Mouse (Mus musculus): ENCODE measurements around the gene Anpep. TPM values are rescaled to one million over a fixed set of nuclear protein-coding genes. Genes with fewer than 3 reads are reported as not detected.

Anpep gene
- polyA plus RNA-seq, 1 experiment from 2014 or later: 14.9 TPM

GRCm38 (mm10) chr7:79867861-79868260, 7.0 kb upstream of the Anpep start:
- CTCF ChIA-PET: no interaction called here
- no peak for ATAC-seq
- POLR2A ChIA-PET: no interaction called here
- in situ Hi-C loops (cut with MboI; ENCODE audit: low pct_unique_long_range_greater_than_20kb): no loop called here
- TF ChIP-seq CTCF (IDR thresholded peaks at IDR 0.05): no peak
- DNase-seq (ENCODE audit: low read depth, low spot score): no peak
- H3K27me3 ChIP-seq: no peaks in the 10 kb centered on the region

DNA sequence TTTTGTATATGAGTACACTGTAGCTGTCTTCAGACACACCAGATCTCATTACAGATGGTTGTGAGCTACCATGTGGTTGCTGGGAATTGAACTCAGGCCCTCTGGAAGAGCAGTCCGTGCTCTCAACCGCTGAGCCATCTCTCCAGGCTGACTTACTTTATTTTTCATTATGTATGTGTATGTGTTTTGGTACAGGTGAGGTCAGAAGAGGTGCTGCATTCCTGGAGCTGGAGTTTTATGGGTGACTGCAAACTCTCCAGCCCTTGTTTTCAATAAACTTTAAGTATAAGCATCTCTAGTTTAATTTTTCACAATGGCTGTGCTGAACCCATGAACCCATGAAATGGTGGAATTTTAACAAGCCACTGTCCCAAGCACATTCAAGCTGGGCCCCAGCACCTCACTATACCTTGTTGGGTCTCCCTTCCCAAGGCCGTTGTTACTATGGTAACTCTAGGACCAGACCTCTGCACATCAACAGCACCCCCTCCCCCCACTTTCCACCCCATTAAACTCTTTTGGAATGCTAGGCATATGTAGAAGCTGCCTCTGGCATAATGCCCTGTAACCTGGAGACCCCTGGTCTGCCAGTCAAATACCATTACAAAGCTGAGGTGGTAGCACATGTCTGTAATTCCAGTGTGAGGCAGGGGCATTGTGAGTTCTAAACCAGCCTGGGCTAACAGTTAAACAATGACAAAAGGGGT, 5.6 kb upstream of the Anpep start:
- ChIA-PET CTCF (interaction anchor here (1.7 kb wide), 1 partner anchor 13 kb away, joined by 4 read pairs; no protein-coding TSS in a partner anchor), POLR2A (no interaction called here)
- ATAC-seq (peak; percentile 28), DNase-seq (ENCODE audit: low read depth, low spot score) (no peak)
- no peaks in the 10 kb centered on the region for H3K27me3 ChIP-seq
- in situ Hi-C loops (cut with MboI; ENCODE audit: low pct_unique_long_range_greater_than_20kb): no loop called here
- no peak for TF ChIP-seq CTCF (IDR thresholded peaks at IDR 0.05)

DNA sequence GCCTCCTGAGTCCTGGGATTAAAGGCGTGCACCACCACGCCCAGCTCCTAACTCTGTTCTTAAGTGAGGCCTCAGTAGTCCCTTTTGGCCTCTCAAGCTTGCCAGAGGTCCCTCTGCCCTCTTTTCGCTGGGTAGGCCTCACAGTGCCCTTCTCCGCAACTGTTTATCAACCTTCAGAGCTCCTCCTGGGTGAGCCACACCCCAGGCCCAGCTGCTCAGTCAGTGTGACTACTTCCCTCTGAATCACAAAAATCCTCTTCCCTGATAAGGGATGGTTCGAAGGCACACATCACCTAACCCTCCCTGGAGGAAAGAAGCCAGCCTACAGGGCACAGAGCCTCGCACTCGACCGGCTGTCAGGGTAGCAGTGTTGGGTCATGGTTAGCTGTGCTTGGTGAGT, 935 bp upstream of the Anpep start:
- ChIA-PET POLR2A (no interaction called here), CTCF (interaction anchor here (1.5 kb wide), 1 partner anchor 40 kb away, joined by 3 read pairs; no protein-coding TSS in a partner anchor)
- in situ Hi-C loops (cut with MboI; ENCODE audit: low pct_unique_long_range_greater_than_20kb): no loop called here
- no peaks in the 10 kb centered on the region for H3K27me3 ChIP-seq
- ATAC-seq (no peak), DNase-seq (ENCODE audit: low read depth, low spot score) (no peak)
- no peak for TF ChIP-seq CTCF (IDR thresholded peaks at IDR 0.05)

DNA sequence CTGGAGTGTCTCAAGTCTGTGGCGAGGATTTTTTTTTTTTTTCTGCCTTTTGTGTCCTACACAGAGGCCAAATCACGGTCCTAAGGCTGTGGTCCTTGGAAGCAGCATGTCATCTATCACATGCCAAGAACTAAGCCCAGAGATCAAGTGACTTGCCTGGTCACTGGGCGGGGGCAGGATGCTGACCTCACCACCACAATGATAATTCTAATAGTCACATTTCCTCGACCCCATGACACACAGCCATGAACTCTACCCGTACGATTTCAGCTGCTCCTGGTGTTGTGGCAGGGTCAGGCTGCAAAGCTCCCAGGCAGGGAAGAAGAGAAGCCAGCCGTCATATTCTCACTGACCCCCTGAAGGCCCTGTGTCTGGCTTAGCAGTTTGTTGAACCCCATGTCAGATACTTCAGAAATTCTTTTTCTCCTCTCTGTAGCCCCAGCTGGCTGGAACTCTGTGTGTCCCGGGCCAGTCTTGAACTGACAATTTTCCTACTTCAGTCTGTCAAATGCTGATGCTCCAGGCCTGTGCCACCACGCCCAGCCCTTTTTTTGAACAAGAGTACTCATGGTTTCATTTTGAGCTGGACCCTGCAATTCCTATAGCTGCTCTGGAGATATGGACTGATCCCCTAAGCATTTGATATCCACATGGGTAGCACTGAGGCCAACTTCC, 1.8 kb downstream of the Anpep start:
- ChIA-PET CTCF (interaction anchor here (1.1 to 1.4 kb wide), 2 partner anchors 17 to 22 kb away, joined by 3 read pairs; no protein-coding TSS in a partner anchor), POLR2A (no interaction called here)
- DNase-seq (ENCODE audit: low read depth, low spot score): no peak
- in situ Hi-C loops (cut with MboI; ENCODE audit: low pct_unique_long_range_greater_than_20kb): loop anchor here (5.0 kb wide), 1 partner anchor 48 kb away; no protein-coding TSS in a partner anchor
- no peak for TF ChIP-seq CTCF (IDR thresholded peaks at IDR 0.05)
- H3K27me3 ChIP-seq: no peaks in the 10 kb centered on the region
- ATAC-seq: peak; percentile 32

- in situ Hi-C loops (cut with MboI; ENCODE audit: low pct_unique_long_range_greater_than_20kb): loop anchor here (5.0 kb wide), 1 partner anchor 49 kb away; no protein-coding TSS in a partner anchor
- POLR2A ChIA-PET: no interaction called here
- CTCF ChIA-PET: interaction anchor here (1.1 to 1.4 kb wide), 2 partner anchors 16 to 22 kb away, joined by 3 read pairs; no protein-coding TSS in a partner anchor
Measured at GRCm38 (mm10) chr7:79858202-79858934, 2.5 kb downstream of the Anpep start.

GRCm38 (mm10) chr7:79856305-79856704, 4.6 kb downstream of the Anpep start:
- no peak for TF ChIP-seq CTCF (IDR thresholded peaks at IDR 0.05)
- in situ Hi-C loops (cut with MboI; ENCODE audit: low pct_unique_long_range_greater_than_20kb): loop anchor here (5.0 kb wide), 1 partner anchor 51 kb away; no protein-coding TSS in a partner anchor
- no peak for ATAC-seq

More at GRCm38 (mm10) chr7:79858202-79858934, 2.5 kb downstream of the Anpep start:
- TF ChIP-seq CTCF (IDR thresholded peaks at IDR 0.05): no peak
- H3K27me3 ChIP-seq: no peaks in the 10 kb centered on the region
- DNase-seq (ENCODE audit: low read depth, low spot score): no peak
- no peak for ATAC-seq

GRCm38 (mm10) chr7:79847456-79848451, 13.1 kb downstream of the Anpep start:
- CTCF ChIA-PET: no interaction called here
- in situ Hi-C loops (cut with MboI; ENCODE audit: low pct_unique_long_range_greater_than_20kb): no loop called here
- no peak for DNase-seq (ENCODE audit: low read depth, low spot score)
- H3K27me3 ChIP-seq: no peaks in the 10 kb centered on the region
- TF ChIP-seq CTCF (IDR thresholded peaks at IDR 0.05): no peak
- POLR2A ChIA-PET: interaction anchor here (0.6 kb wide), 1 partner anchor 15 kb away, joined by 3 read pairs; no protein-coding TSS in a partner anchor
- no peak for ATAC-seq

More at GRCm38 (mm10) chr7:79856305-79856704, 4.6 kb downstream of the Anpep start:
- CTCF ChIA-PET: no interaction called here
- H3K27me3 ChIP-seq: no peaks in the 10 kb centered on the region
- DNase-seq (ENCODE audit: low read depth, low spot score): no peak
- POLR2A ChIA-PET: no interaction called here

DNA sequence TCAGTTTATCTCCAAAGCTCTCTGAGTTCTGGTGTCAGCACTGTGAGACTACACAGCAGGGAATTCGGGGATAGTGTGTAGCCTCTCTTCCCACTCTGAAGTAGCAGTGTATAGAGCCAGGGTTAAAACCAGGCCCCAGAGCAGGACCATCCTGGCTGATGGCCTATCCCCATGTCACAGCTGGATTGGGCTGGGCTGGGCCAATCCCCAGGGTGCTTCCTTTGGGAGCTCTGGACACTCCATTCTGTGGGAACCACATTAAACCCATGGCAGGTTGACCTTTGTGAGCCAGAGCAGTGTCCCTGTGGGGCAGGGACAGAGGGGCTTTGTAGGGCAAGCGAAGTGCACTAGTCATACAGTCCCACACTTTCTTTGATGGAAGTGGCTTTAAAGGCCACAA, 14.5 kb downstream of the Anpep start:
- ATAC-seq: no peak
- TF ChIP-seq CTCF (IDR thresholded peaks at IDR 0.05): no peak
- DNase-seq (ENCODE audit: low read depth, low spot score): no peak
- CTCF ChIA-PET: no interaction called here
- no peaks in the 10 kb centered on the region for H3K27me3 ChIP-seq
- in situ Hi-C loops (cut with MboI; ENCODE audit: low pct_unique_long_range_greater_than_20kb): no loop called here
- POLR2A ChIA-PET: no interaction called here

- DNase-seq (ENCODE audit: low read depth, low spot score) (no peak), ATAC-seq (no peak)
- ChIA-PET CTCF (no interaction called here), POLR2A (no interaction called here)
- TF ChIP-seq CTCF (IDR thresholded peaks at IDR 0.05): no peak
- H3K27me3 ChIP-seq: no peaks in the 10 kb centered on the region
- in situ Hi-C loops (cut with MboI; ENCODE audit: low pct_unique_long_range_greater_than_20kb): no loop called here
Measured at GRCm38 (mm10) chr7:79844090-79844802, 16.6 kb downstream of the Anpep start.

Data from Patski (cell line).